Mouse (Mus musculus) neural tube, embryonic 13.5 days (tissue): Measurements from ENCODE around the gene Slc13a2. TPM values are rescaled to one million over a fixed set of nuclear protein-coding genes. Genes with fewer than 3 reads are reported as not detected.

Experiments used
- ATAC-seq: fragments of 200-750 bp; cut with Nextera tagmentation; 2 replicates; pipeline ENCODE4 v1.8.0; 2017; ENCODE audit warnings: low read depth, mild to moderate bottlenecking, moderate TSS enrichment, moderate library complexity
- H3K27ac ChIP-seq: fragments of 300-500 bp; sonication (generic); replicated peaks from 2 replicates; pipeline ENCODE4 v1.5.1; 2015; ENCODE audit warnings: moderate library complexity, mild to moderate bottlenecking, inconsistent platforms
- H3K27me3 ChIP-seq: fragments of 300-500 bp; sonication (generic); 2 replicates; pipeline ENCODE4 v1.6.1; 2015; ENCODE audit warnings: mild to moderate bottlenecking, inconsistent platforms
- H3K36me3 ChIP-seq: fragments of 300-500 bp; sonication (generic); 2 replicates; pipeline ENCODE4 v1.6.1; 2015; ENCODE audit warnings: mild to moderate bottlenecking, inconsistent platforms
- H3K4me1 ChIP-seq: fragments of 300-500 bp; sonication (generic); replicated peaks from 2 replicates; pipeline ENCODE4 v1.6.1; 2015; ENCODE audit warnings: inconsistent platforms
- H3K4me2 ChIP-seq: fragments of 300-500 bp; sonication (generic); 2 replicates; pipeline ENCODE4 v1.6.1; 2015; ENCODE audit warnings: inconsistent platforms, mild to moderate bottlenecking, moderate library complexity
- H3K4me3 ChIP-seq: fragments of 300-500 bp; sonication (generic); 2 replicates; pipeline ENCODE4 v1.5.1; 2015; ENCODE audit warnings: mild to moderate bottlenecking, inconsistent platforms
- H3K9ac ChIP-seq: fragments of 300-500 bp; sonication (generic); 2 replicates; pipeline ENCODE4 v1.6.1; 2015; ENCODE audit warnings: moderate library complexity, mild to moderate bottlenecking, inconsistent platforms
- H3K9me3 ChIP-seq: fragments of 300-500 bp; sonication (generic); 2 replicates; pipeline ENCODE4 v1.6.1; 2016; ENCODE audit warnings: inconsistent platforms
- WGBS: fragments of 180-500 bp; shearing (Covaris S2); methylation state at CpG from one replicate; pipeline ENCODE4 v1.1.7; 2015; 5-methylcytosine and 5-hydroxymethylcytosine counted together
- polyA plus RNA-seq: library from polyadenylated mRNA; unstranded; fragments of >200 nt; fragmentation: Nextera tagmentation; extraction: Ambion mirVana; gene quantifications from 2 replicates; pipeline ENCODE4 v1.2.1, GENCODE M21; 2015

Gene Slc13a2
- polyA plus RNA-seq, 1 experiment from 2014 or later = not detected

- no peak overlapping the region; the same call in 1 of the 2 replicates for H3K4me2 ChIP-seq
- H3K4me3 ChIP-seq = no peak overlapping the region
- ATAC-seq = peak; percentile 60; the same call in 1 of the 2 replicates
- no peak overlapping the region for H3K27ac ChIP-seq
- WGBS = 67% methylated on average over 2 of the region's 2 CpGs
- H3K4me1 ChIP-seq = no peaks in the 10 kb centered on the region
- no peaks in the 10 kb centered on the region for H3K27me3 ChIP-seq
- H3K36me3 ChIP-seq = no peaks in the 10 kb centered on the region
- H3K9ac ChIP-seq = no peak overlapping the region
- H3K9me3 ChIP-seq = no peaks in the 10 kb centered on the region
These were observed 61.3 kb downstream of the Slc13a2 start for GRCm38 (mm10) chr11:78360789-78361131.

GRCm38 (mm10) chr11:78360125-78360788 lies 61.8 kb downstream of the Slc13a2 start:
- peak overlapping the region; percentile 22 for H3K4me3 ChIP-seq
- no peaks in the 10 kb centered on the region for H3K36me3 ChIP-seq
- no peak overlapping the region for H3K27ac ChIP-seq
- no peaks in the 10 kb centered on the region for H3K9me3 ChIP-seq
- H3K4me1 ChIP-seq = no peaks in the 10 kb centered on the region
- peak overlapping the region; percentile 50 for H3K4me2 ChIP-seq
- ATAC-seq = peak; percentile 64
- H3K9ac ChIP-seq = no peak overlapping the region
- 12% methylated on average over 13 of the region's 13 CpGs for WGBS
- H3K27me3 ChIP-seq = no peaks in the 10 kb centered on the region

- Histone ChIP-seq H3K9ac (no peak overlapping the region), H3K4me1 (no peaks in the 10 kb centered on the region), H3K27me3 (no peaks in the 10 kb centered on the region), H3K4me3 (no peak overlapping the region), H3K4me2 (no peak overlapping the region), H3K27ac (no peak overlapping the region), H3K36me3 (no peaks in the 10 kb centered on the region), H3K9me3 (no peaks in the 10 kb centered on the region)
- WGBS = 14% methylated on average over 22 of the region's 22 CpGs
- ATAC-seq = no peak
These were observed 63.5 kb downstream of the Slc13a2 start for GRCm38 (mm10) chr11:78358330-78359007.

GRCm38 (mm10) chr11:78355471-78356238 lies 66.4 kb downstream of the Slc13a2 start:
- ATAC-seq = no peak
- Histone ChIP-seq H3K9ac (no peak overlapping the region), H3K27me3 (no peaks in the 10 kb centered on the region), H3K4me2 (no peak overlapping the region), H3K27ac (no peak overlapping the region), H3K4me3 (no peak overlapping the region), H3K9me3 (no peaks in the 10 kb centered on the region), H3K4me1 (no peaks in the 10 kb centered on the region), H3K36me3 (no peaks in the 10 kb centered on the region)
- WGBS = 37% methylated on average over 4 of the region's 4 CpGs

GRCm38 (mm10) chr11:78354905-78355304 lies 67.1 kb downstream of the Slc13a2 start:
- WGBS = 89% methylated on average over 6 of the region's 6 CpGs
- Histone ChIP-seq H3K4me3 (no peak overlapping the region), H3K9me3 (no peaks in the 10 kb centered on the region), H3K36me3 (no peaks in the 10 kb centered on the region), H3K27me3 (no peaks in the 10 kb centered on the region), H3K4me1 (no peaks in the 10 kb centered on the region; the same call in 1 of the 2 replicates), H3K4me2 (no peak overlapping the region), H3K9ac (no peak overlapping the region), H3K27ac (no peak overlapping the region)
- no peak for ATAC-seq

GRCm38 (mm10) chr11:78353081-78353480 lies 68.9 kb downstream of the Slc13a2 start:
- H3K4me1 ChIP-seq = peaks cover 4% of the 10 kb centered on the region
- no peak overlapping the region for H3K4me3 ChIP-seq
- ATAC-seq = no peak
- no peaks in the 10 kb centered on the region for H3K27me3 ChIP-seq
- H3K27ac ChIP-seq = no peak overlapping the region
- H3K36me3 ChIP-seq = peaks cover 17% of the 10 kb centered on the region
- 72% methylated on average over 1 of the region's 1 CpGs for WGBS
- H3K9ac ChIP-seq = no peak overlapping the region
- H3K4me2 ChIP-seq = no peak overlapping the region
- no peaks in the 10 kb centered on the region for H3K9me3 ChIP-seq

- ATAC-seq = no peak
- Histone ChIP-seq H3K36me3 (peaks cover 19% of the 10 kb centered on the region), H3K9me3 (no peaks in the 10 kb centered on the region), H3K4me2 (no peak overlapping the region), H3K4me3 (no peak overlapping the region), H3K27me3 (no peaks in the 10 kb centered on the region), H3K27ac (no peak overlapping the region), H3K4me1 (peaks cover 29% of the 10 kb centered on the region), H3K9ac (no peak overlapping the region)
- 88% methylated on average over 4 of the region's 4 CpGs for WGBS
These were observed 72.3 kb downstream of the Slc13a2 start for GRCm38 (mm10) chr11:78349441-78350358.

GRCm38 (mm10) chr11:78348474-78348873 lies 73.5 kb downstream of the Slc13a2 start:
- no peak for ATAC-seq
- Histone ChIP-seq H3K36me3 (peaks cover 19% of the 10 kb centered on the region), H3K9ac (no peak overlapping the region), H3K27me3 (no peaks in the 10 kb centered on the region), H3K27ac (no peak overlapping the region), H3K9me3 (no peaks in the 10 kb centered on the region), H3K4me2 (no peak overlapping the region), H3K4me3 (no peak overlapping the region), H3K4me1 (peaks cover 38% of the 10 kb centered on the region)
- 28% methylated on average over 7 of the region's 7 CpGs for WGBS

GRCm38 (mm10) chr11:78347908-78348307 lies 74.1 kb downstream of the Slc13a2 start:
- peaks cover 42% of the 10 kb centered on the region for H3K4me1 ChIP-seq
- H3K4me2 ChIP-seq = no peak overlapping the region
- H3K4me3 ChIP-seq = no peak overlapping the region
- WGBS = 81% methylated on average over 9 of the region's 9 CpGs
- H3K9ac ChIP-seq = no peak overlapping the region
- no peak for ATAC-seq
- H3K27ac ChIP-seq = no peak overlapping the region
- peaks cover 19% of the 10 kb centered on the region for H3K36me3 ChIP-seq
- H3K27me3 ChIP-seq = no peaks in the 10 kb centered on the region
- no peaks in the 10 kb centered on the region for H3K9me3 ChIP-seq
